Mouse (Mus musculus) heart, postnatal 0 days (tissue): ENCODE data around the gene Tbx4.

Source experiments
- CTCF ChIP-seq: IDR thresholded peaks from 2 replicates; pipeline ENCODE4 v1.5.1; 2016; ENCODE audit warnings: antibody characterized with exemption, control low read depth, low read depth
- EP300 ChIP-seq: IDR thresholded peaks from 2 replicates; pipeline ENCODE4 v1.6.1; 2016; ENCODE audit warnings: antibody characterized with exemption, low read depth

DNA sequence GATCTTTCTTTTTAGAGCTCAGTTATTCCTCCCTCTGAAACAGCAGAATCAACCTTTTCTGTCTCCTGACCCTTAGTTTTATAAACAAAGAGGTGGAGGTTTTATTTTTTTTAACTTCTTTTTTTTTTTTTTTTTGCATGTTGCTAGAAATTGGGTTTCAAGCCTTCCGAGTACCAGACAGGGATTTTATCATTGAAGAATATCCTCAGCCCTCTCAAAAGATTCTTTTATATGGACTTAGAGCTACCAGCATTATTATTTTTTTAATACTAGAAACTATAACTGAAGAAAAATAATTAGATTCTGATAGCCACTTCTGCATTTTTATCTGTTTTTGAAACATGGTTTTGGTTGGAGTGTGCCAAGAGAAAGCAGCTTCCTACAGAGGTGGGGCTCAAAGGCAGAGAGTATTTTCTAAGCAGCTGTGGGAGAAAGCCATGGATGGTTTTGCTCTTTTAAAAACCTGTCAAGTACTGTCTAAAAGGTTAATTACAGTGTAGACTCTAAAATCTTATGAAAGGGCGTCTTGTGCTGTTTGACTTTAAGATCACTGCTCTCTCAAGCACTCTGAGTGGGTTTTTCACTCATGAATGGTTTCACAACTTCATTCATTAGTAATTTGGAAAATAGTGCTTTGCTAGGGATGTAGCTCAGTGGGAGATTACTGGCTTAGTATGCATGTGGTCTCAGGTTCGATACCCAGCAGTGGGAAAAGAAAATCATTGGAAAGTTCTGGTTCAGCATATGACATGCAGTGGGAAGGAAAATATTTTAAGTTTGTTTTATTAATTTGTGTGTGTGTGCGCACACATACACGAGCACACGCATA is 70.9 kb downstream of the Tbx4 start:
- TF ChIP-seq CTCF = no peak
- TF ChIP-seq EP300 = no peak
